Mouse (Mus musculus) kidney, embryonic 14.5 days (tissue): ENCODE measurements around the gene Ttc29. TPM values are rescaled to one million over a fixed set of nuclear protein-coding genes. Genes with fewer than 3 reads are reported as not detected.

ENCODE experiments used
- ATAC-seq: fragments of 200-750 bp; cut with Nextera tagmentation; 2 replicates; pipeline ENCODE4 v1.8.0; 2017; ENCODE audit warnings: moderate number of reproducible peaks, mild to moderate bottlenecking, moderate TSS enrichment, moderate library complexity; ENCODE audit not compliant: low FRiP score, low TSS enrichment
- H3K27ac ChIP-seq: fragments of 300-500 bp; sonication (generic); 2 replicates; pipeline ENCODE4 v1.5.1; 2014; ENCODE audit warnings: low read depth, mild to moderate bottlenecking, low read length, moderate library complexity, mixed read lengths
- H3K27me3 ChIP-seq: fragments of 300-500 bp; sonication (generic); 2 replicates; pipeline ENCODE4 v1.6.1; 2014; ENCODE audit warnings: mild to moderate bottlenecking, low read length; ENCODE audit not compliant: control insufficient read depth, insufficient read depth
- H3K36me3 ChIP-seq: fragments of 300-500 bp; sonication (generic); 2 replicates; pipeline ENCODE4 v1.6.1; 2014; ENCODE audit warnings: low read length, mixed read lengths; ENCODE audit not compliant: control insufficient read depth, insufficient read depth
- H3K4me1 ChIP-seq: fragments of 300-500 bp; sonication (generic); 2 replicates; pipeline ENCODE4 v1.6.1; 2014; ENCODE audit warnings: low read length, mixed read lengths; ENCODE audit not compliant: control insufficient read depth, insufficient read depth
- H3K4me2 ChIP-seq: fragments of 300-500 bp; sonication (generic); replicated peaks from 2 replicates; pipeline ENCODE4 v1.6.1; 2014; ENCODE audit warnings: low read depth, mild to moderate bottlenecking, low read length
- H3K4me3 ChIP-seq: fragments of 300-500 bp; sonication (generic); 2 replicates; pipeline ENCODE4 v1.5.1; 2014; ENCODE audit warnings: mild to moderate bottlenecking, low read length
- H3K9ac ChIP-seq: fragments of 300-500 bp; sonication (generic); 2 replicates; pipeline ENCODE4 v1.6.1; 2014; ENCODE audit warnings: low read depth, mild to moderate bottlenecking, low read length, moderate library complexity
- H3K9me3 ChIP-seq: fragments of 300-500 bp; sonication (generic); 2 replicates; pipeline ENCODE4 v1.6.1; 2016; ENCODE audit warnings: low read length; ENCODE audit not compliant: control insufficient read depth
- WGBS: fragments of 180-500 bp; shearing (Covaris S2); extraction: QIAGEN DNeasy Blood & Tissue Kit; methylation state at CpG from one replicate; pipeline ENCODE4 v1.1.7; 2014; 5-methylcytosine and 5-hydroxymethylcytosine counted together
- polyA plus RNA-seq: library from polyadenylated mRNA; unstranded; fragments of >200 nt; fragmentation: Nextera tagmentation; extraction: Ambion mirVana; gene quantifications from 2 replicates; pipeline ENCODE4 v1.2.1, GENCODE M21; 2014

Ttc29 gene
- polyA plus RNA-seq, 1 experiment from 2014 or later: not detected

DNA sequence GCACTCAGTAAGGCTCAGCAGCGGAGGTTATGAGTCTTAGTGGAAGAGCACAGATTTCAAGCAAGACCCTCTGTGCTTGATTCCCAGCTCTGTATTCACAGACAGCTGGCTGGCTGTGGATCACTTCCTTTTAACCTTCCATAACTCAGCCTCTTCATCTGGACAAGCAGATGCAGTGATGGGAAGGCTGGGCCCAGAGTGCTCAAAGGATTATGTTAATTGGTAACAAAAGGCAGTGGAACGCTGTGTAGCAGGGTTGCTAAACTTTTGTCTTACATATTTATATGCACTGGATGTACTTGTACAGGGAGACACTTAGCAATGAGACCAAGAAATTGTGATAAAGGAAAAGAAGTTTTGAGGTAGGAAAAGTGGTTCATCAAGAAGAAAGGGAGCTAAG lies 17.6 kb downstream of the Ttc29 start:
- Histone ChIP-seq H3K9ac (no peak overlapping the region), H3K27me3 (no peaks in the 10 kb centered on the region), H3K4me2 (no peak overlapping the region), H3K27ac (no peak overlapping the region), H3K4me3 (no peak overlapping the region), H3K36me3 (no peaks in the 10 kb centered on the region), H3K4me1 (no peaks in the 10 kb centered on the region), H3K9me3 (no peaks in the 10 kb centered on the region)
- 82% methylated on average over 2 of the region's 2 CpGs for WGBS
- no peak for ATAC-seq

DNA sequence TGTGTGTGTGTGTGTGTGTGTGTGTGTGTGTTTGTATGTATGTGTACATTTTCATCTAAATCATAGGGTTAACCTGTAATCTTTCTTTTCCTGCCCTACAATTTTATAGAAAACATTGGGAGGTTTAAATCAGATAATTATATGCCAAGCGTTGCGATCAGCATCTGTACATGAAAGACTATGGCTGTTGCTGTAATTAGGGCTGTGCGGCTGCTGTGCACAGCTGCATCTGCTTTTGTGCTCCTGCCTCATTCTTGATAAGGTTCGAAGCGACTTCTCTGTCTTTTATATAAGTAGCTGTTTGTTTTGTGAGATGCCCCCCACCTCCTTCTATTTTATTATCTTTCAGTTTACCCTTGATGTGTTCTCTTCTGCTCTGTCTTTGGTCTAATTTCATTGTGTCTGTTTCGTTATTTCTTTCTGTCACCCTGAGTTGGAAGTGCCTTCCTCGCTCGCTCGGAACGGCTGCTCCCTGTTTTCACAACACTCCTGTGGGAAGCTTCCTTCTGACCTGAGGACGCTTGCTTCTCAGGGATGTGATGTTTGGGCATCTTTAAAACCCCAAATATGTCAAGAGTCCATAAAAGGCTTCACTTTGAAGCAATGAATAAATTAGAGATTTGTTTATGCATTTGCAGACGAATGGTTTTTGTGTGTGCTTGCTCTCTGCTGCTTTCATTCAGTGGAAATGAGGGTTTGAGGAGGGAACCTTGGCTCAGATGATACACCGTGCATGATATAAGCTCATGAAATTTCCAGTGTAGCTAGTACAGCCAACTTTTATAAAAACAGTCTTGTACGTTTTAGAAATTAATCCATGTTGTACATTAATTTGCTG lies 20.0 kb downstream of the Ttc29 start:
- Histone ChIP-seq H3K9me3 (no peaks in the 10 kb centered on the region), H3K4me2 (no peak overlapping the region), H3K36me3 (no peaks in the 10 kb centered on the region), H3K27ac (no peak overlapping the region), H3K4me1 (no peaks in the 10 kb centered on the region), H3K27me3 (no peaks in the 10 kb centered on the region), H3K4me3 (no peak overlapping the region), H3K9ac (no peak overlapping the region)
- no peak for ATAC-seq
- WGBS: 57% methylated on average over 14 of the region's 14 CpGs

DNA sequence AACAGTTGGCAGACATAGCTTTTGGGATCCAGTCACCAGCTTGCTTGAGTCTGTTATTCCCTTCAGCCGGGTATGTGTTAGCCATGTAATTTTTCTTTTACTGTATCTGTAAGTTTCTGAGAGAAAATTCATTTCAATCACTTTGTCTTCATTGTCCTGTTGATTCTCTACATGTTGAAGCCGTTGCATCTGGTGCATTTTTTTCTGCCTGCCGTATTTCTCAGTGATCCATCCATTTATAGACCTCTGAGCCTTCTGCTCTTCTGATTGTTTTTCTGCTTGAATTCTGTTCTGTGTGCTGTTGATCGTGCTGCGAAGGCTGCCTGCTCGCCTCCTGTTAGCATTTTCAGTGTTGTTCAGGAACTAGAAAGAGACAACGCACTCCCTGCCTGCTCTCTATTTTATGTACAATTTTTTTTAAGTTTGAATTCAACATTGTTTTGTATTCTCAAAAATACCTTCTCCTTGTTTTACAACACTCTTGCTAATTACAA lies 20.7 kb downstream of the Ttc29 start:
- 81% methylated on average over 7 of the region's 7 CpGs for WGBS
- no peaks in the 10 kb centered on the region for H3K4me1 ChIP-seq
- ATAC-seq: no peak
- H3K36me3 ChIP-seq: no peaks in the 10 kb centered on the region
- H3K4me2 ChIP-seq: no peak overlapping the region
- H3K9ac ChIP-seq: no peak overlapping the region
- H3K4me3 ChIP-seq: no peak overlapping the region
- H3K27ac ChIP-seq: no peak overlapping the region
- no peaks in the 10 kb centered on the region for H3K9me3 ChIP-seq
- H3K27me3 ChIP-seq: no peaks in the 10 kb centered on the region

- Histone ChIP-seq H3K4me1 (no peaks in the 10 kb centered on the region), H3K27me3 (no peaks in the 10 kb centered on the region), H3K9me3 (no peaks in the 10 kb centered on the region), H3K4me3 (no peak overlapping the region), H3K36me3 (no peaks in the 10 kb centered on the region), H3K9ac (no peak overlapping the region), H3K27ac (no peak overlapping the region), H3K4me2 (no peak overlapping the region)
- no peak for ATAC-seq
- 59% methylated on average over 6 of the region's 6 CpGs for WGBS
Measured at GRCm38 (mm10) chr8:78237972-78238675, 25.0 kb downstream of the Ttc29 start.

GRCm38 (mm10) chr8:78251115-78251514 lies 38.0 kb downstream of the Ttc29 start:
- no peak overlapping the region for H3K4me2 ChIP-seq
- no peaks in the 10 kb centered on the region for H3K9me3 ChIP-seq
- no peak overlapping the region for H3K9ac ChIP-seq
- no peaks in the 10 kb centered on the region for H3K27me3 ChIP-seq
- H3K36me3 ChIP-seq: no peaks in the 10 kb centered on the region
- 46% methylated on average over 3 of the region's 3 CpGs for WGBS
- ATAC-seq: no peak
- H3K27ac ChIP-seq: no peak overlapping the region
- no peaks in the 10 kb centered on the region for H3K4me1 ChIP-seq
- no peak overlapping the region for H3K4me3 ChIP-seq

DNA sequence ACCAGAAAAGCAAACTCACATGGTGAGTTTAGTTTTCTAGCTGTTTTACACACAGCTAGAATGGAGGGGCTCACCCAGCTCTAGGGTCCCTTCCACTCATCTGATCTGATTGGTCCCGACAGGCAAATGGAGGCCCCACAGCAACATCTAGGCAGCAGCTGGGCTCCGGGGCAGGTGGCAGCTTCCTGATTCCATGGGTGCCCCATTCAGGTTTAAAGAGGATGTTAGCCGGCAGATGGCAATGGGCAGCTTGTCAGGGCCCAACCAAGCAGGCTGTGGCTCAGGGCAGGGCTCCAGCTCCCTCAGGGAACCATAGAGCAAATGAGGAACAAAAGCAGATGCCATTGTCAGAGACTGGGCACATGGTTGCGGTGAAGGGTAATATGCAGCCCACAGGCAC lies 41.3 kb downstream of the Ttc29 start:
- Histone ChIP-seq H3K4me1 (no peaks in the 10 kb centered on the region), H3K36me3 (no peaks in the 10 kb centered on the region), H3K27ac (no peak overlapping the region), H3K27me3 (no peaks in the 10 kb centered on the region), H3K9ac (no peak overlapping the region), H3K4me3 (no peak overlapping the region), H3K9me3 (no peaks in the 10 kb centered on the region), H3K4me2 (no peak overlapping the region)
- no peak for ATAC-seq
- 87% methylated on average over 4 of the region's 4 CpGs for WGBS

DNA sequence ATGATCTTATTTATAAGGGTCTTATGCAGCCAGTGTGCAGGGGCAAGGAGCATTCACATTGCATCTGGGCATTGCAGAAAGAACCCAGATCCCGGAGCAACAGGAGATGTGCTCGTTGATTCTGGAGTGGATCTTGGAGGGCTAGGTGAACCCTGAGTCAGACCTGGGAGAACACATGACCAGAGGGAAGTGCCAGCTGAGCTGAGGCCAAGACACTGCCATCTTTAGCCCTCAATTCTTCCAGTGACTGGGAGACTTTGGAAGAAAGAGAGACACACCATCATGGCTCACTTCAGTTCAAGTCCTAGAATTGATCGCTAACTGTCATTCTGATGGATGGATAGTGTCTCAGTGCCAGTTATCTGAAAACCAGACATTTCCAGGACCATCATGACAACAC lies 41.9 kb downstream of the Ttc29 start:
- no peaks in the 10 kb centered on the region for H3K9me3 ChIP-seq
- WGBS: 95% methylated on average over 3 of the region's 3 CpGs
- H3K4me2 ChIP-seq: no peak overlapping the region
- no peak for ATAC-seq
- no peak overlapping the region for H3K9ac ChIP-seq
- H3K4me3 ChIP-seq: no peak overlapping the region
- H3K27ac ChIP-seq: no peak overlapping the region
- no peaks in the 10 kb centered on the region for H3K27me3 ChIP-seq
- H3K4me1 ChIP-seq: no peaks in the 10 kb centered on the region
- H3K36me3 ChIP-seq: no peaks in the 10 kb centered on the region

- no peak for ATAC-seq
- no peak overlapping the region for H3K4me3 ChIP-seq
- H3K4me2 ChIP-seq: no peak overlapping the region
- WGBS: 80% methylated on average over 5 of the region's 5 CpGs
- H3K9ac ChIP-seq: no peak overlapping the region
- no peak overlapping the region for H3K27ac ChIP-seq
- H3K9me3 ChIP-seq: no peaks in the 10 kb centered on the region
- no peaks in the 10 kb centered on the region for H3K36me3 ChIP-seq
- no peaks in the 10 kb centered on the region for H3K4me1 ChIP-seq
- no peaks in the 10 kb centered on the region for H3K27me3 ChIP-seq
Measured at GRCm38 (mm10) chr8:78265506-78265905, 52.4 kb downstream of the Ttc29 start.

GRCm38 (mm10) chr8:78266231-78266630 lies 53.1 kb downstream of the Ttc29 start:
- 26% methylated on average over 3 of the region's 3 CpGs for WGBS
- Histone ChIP-seq H3K9me3 (no peaks in the 10 kb centered on the region), H3K9ac (no peak overlapping the region), H3K4me1 (no peaks in the 10 kb centered on the region; the same call in 1 of the 2 replicates), H3K4me2 (no peak overlapping the region), H3K27ac (no peak overlapping the region), H3K36me3 (no peaks in the 10 kb centered on the region), H3K4me3 (no peak overlapping the region), H3K27me3 (no peaks in the 10 kb centered on the region)
- ATAC-seq: no peak
